Mouse (Mus musculus): ENCODE data around the gene Pnp. TPM values are rescaled to one million over a fixed set of nuclear protein-coding genes. Genes with fewer than 3 reads are reported as not detected.
A peak's percentile ranks its signal among the peaks of the same experiment; 100 is the strongest.
"Not testable (repeated sequence)": the region's sequence is repeated elsewhere in the genome, so short reads cannot be mapped to it uniquely, and the experiment has no call there.

The Pnp gene
- polyA plus RNA-seq, 1 experiment: 30.1 TPM

GRCm38 (mm10) chr14:50929951-50930350, 931 bp upstream of the Pnp start:
- DNase-seq (ENCODE audit: extremely low spot score in 1 of 2, low spot score in 1 of 2): no peak

GRCm38 (mm10) chr14:50930377-50930753, 517 bp upstream of the Pnp start:
- peak; percentile 22 to 47 for DNase-seq (ENCODE audit: extremely low spot score in 1 of 2, low spot score in 1 of 2)

GRCm38 (mm10) chr14:50931493-50932020, 675 bp downstream of the Pnp start:
- no peak for DNase-seq (ENCODE audit: extremely low spot score in 1 of 2, low spot score in 1 of 2)

- DNase-seq (ENCODE audit: extremely low spot score in 1 of 2, low spot score in 1 of 2): no peak
Observed at GRCm38 (mm10) chr14:50936649-50937048, 5.8 kb downstream of the Pnp start.

GRCm38 (mm10) chr14:50938119-50938908, 7.4 kb downstream of the Pnp start:
- DNase-seq (ENCODE audit: extremely low spot score in 1 of 2, low spot score in 1 of 2): no peak

GRCm38 (mm10) chr14:50938940-50939339, 8.1 kb downstream of the Pnp start:
- no peak for DNase-seq (ENCODE audit: extremely low spot score in 1 of 2, low spot score in 1 of 2)

- peak; percentile 81 to 89 for DNase-seq (ENCODE audit: extremely low spot score in 1 of 2, low spot score in 1 of 2)
Observed at GRCm38 (mm10) chr14:50943932-50944667, 13.2 kb downstream of the Pnp start, which contains the start of gene Gm49342. TSS of gene Gm49342 (plus strand) at chr14:50944517.

GRCm38 (mm10) chr14:50944668-50945033, 13.8 kb downstream of the Pnp start:
- DNase-seq (ENCODE audit: extremely low spot score in 1 of 2, low spot score in 1 of 2): not testable (repeated sequence)

GRCm38 (mm10) chr14:50945081-50945480, 14.2 kb downstream of the Pnp start:
- DNase-seq (ENCODE audit: extremely low spot score in 1 of 2, low spot score in 1 of 2): not testable (repeated sequence)

- not testable (repeated sequence) for DNase-seq (ENCODE audit: extremely low spot score in 1 of 2, low spot score in 1 of 2)
Observed at GRCm38 (mm10) chr14:50945526-50945925, 14.6 kb downstream of the Pnp start.

GRCm38 (mm10) chr14:50955487-50955886, 24.6 kb downstream of the Pnp start:
- no peak for DNase-seq (ENCODE audit: extremely low spot score in 1 of 2, low spot score in 1 of 2)

GRCm38 (mm10) chr14:50955942-50956508, 25.1 kb downstream of the Pnp start, which contains the start of gene Pnp2:
TSS of gene Pnp2 (plus strand) at chr14:50955992.
- DNase-seq (ENCODE audit: extremely low spot score in 1 of 2, low spot score in 1 of 2): peak in 1 of 2 experiments; percentile 45

GRCm38 (mm10) chr14:50956724-50957123, 25.8 kb downstream of the Pnp start:
- not testable (repeated sequence) for DNase-seq (ENCODE audit: extremely low spot score in 1 of 2, low spot score in 1 of 2)

GRCm38 (mm10) chr14:50957146-50957545, 26.3 kb downstream of the Pnp start:
- DNase-seq (ENCODE audit: extremely low spot score in 1 of 2, low spot score in 1 of 2): not testable (repeated sequence)

GRCm38 (mm10) chr14:50958289-50958995, 27.6 kb downstream of the Pnp start:
- not testable (repeated sequence) for DNase-seq (ENCODE audit: extremely low spot score in 1 of 2, low spot score in 1 of 2)

GRCm38 (mm10) chr14:50968216-50968980, 37.5 kb downstream of the Pnp start:
- no peak for DNase-seq (ENCODE audit: extremely low spot score in 1 of 2, low spot score in 1 of 2)

GRCm38 (mm10) chr14:50969041-50969440, 38.2 kb downstream of the Pnp start:
- no peak for DNase-seq (ENCODE audit: extremely low spot score in 1 of 2, low spot score in 1 of 2)

- peak; percentile 30 to 60 for DNase-seq (ENCODE audit: extremely low spot score in 1 of 2, low spot score in 1 of 2)
Observed at GRCm38 (mm10) chr14:50969558-50970544, 39.0 kb downstream of the Pnp start.

Measured in frontal cortex, adult 2 months (tissue).